Mouse (Mus musculus) cerebellum, adult 2 months (tissue): ENCODE measurements around the gene Tmem202. TPM values are rescaled to one million over a fixed set of nuclear protein-coding genes. Genes with fewer than 3 reads are reported as not detected.

ENCODE experiments used
- DNase-seq, 2 experiments: peaks; one replicate each; pipeline ENCODE4 v3.0.0; 2021
- H3K27ac ChIP-seq: fragments of 200-500 bp; 2 replicates; pipeline ENCODE4 v1.5.1; 2012; ENCODE audit warnings: low read length, control low read depth, inconsistent platforms; ENCODE audit not compliant: insufficient read depth
- H3K27me3 ChIP-seq: fragments of 200-500 bp; 2 replicates; pipeline ENCODE4 v1.6.1; 2012; ENCODE audit warnings: inconsistent platforms, mild to moderate bottlenecking, low read length, moderate library complexity; ENCODE audit not compliant: control insufficient read depth, insufficient read depth
- H3K4me1 ChIP-seq: fragments of 200-500 bp; 2 replicates; pipeline ENCODE4 v1.6.1; 2011; ENCODE audit warnings: low read length; ENCODE audit not compliant: control insufficient read depth, insufficient read depth
- H3K4me3 ChIP-seq: fragments of 200-500 bp; replicated peaks from 2 replicates; pipeline ENCODE3; 2011; ENCODE audit warnings: mild to moderate bottlenecking, low read depth, low read length, control low read depth; ENCODE audit not compliant: insufficient read depth
- CTCF ChIP-seq: fragments of 200-500 bp; IDR thresholded peaks from 2 replicates; pipeline ENCODE4 v1.5.1; 2011; ENCODE audit warnings: low read depth, mild to moderate bottlenecking, control low read depth, low read length, moderate library complexity, borderline replicate concordance; ENCODE audit not compliant: insufficient read depth
- POLR2A ChIP-seq: fragments of 200-500 bp; IDR thresholded peaks from 2 replicates; pipeline ENCODE4 v1.6.1; 2011; ENCODE audit warnings: low read length, control low read depth, borderline replicate concordance; ENCODE audit not compliant: insufficient read depth
- WGBS: fragments of 180-500 bp; shearing (Covaris S2); methylation state at CpG from one replicate; pipeline ENCODE4 v1.1.7; 2018; 5-methylcytosine and 5-hydroxymethylcytosine counted together
- polyA plus RNA-seq: library from polyadenylated mRNA; depleted of rRNA; stranded (reverse); fragments of >200 nt; gene quantifications from 2 replicates; pipeline ENCODE4 v1.2.3, GENCODE M21; 2012

Tmem202 gene
- polyA plus RNA-seq, 1 experiment, result 2.3 TPM

GRCm38 (mm10) chr9:59547869-59548268 lies 8.2 kb upstream of the Tmem202 start:
- Histone ChIP-seq H3K4me1 (peaks cover 7% of the 10 kb centered on the region), H3K4me3 (no peak overlapping the region), H3K27ac (no peak overlapping the region), H3K27me3 (no peaks in the 10 kb centered on the region)
- TF ChIP-seq POLR2A (no peak), CTCF (no peak)
- DNase-seq, result no peak
- 87% methylated on average over 1 of the region's 1 CpGs for WGBS

- TF ChIP-seq POLR2A (no peak), CTCF (no peak)
- Histone ChIP-seq H3K4me1 (peaks cover 5% of the 10 kb centered on the region), H3K27me3 (no peaks in the 10 kb centered on the region), H3K27ac (no peak overlapping the region), H3K4me3 (no peak overlapping the region)
- DNase-seq, result no peak
- WGBS, result 90% methylated on average over 5 of the region's 5 CpGs
These were observed 5.1 kb upstream of the Tmem202 start for GRCm38 (mm10) chr9:59544739-59545138.

GRCm38 (mm10) chr9:59542766-59543324 lies 3.2 kb upstream of the Tmem202 start:
- Histone ChIP-seq H3K4me1 (peaks cover 5% of the 10 kb centered on the region), H3K4me3 (no peak overlapping the region), H3K27me3 (no peaks in the 10 kb centered on the region), H3K27ac (no peak overlapping the region)
- no peak for DNase-seq
- TF ChIP-seq CTCF, result no peak
- no peak for TF ChIP-seq POLR2A

GRCm38 (mm10) chr9:59541617-59542016 lies 2.0 kb upstream of the Tmem202 start:
- Histone ChIP-seq H3K27ac (no peak overlapping the region), H3K27me3 (no peaks in the 10 kb centered on the region), H3K4me1 (peaks cover 5% of the 10 kb centered on the region), H3K4me3 (no peak overlapping the region)
- no peak for DNase-seq
- no peak for TF ChIP-seq CTCF
- 95% methylated on average over 6 of the region's 6 CpGs for WGBS

GRCm38 (mm10) chr9:59537651-59538050 lies 2.0 kb downstream of the Tmem202 start:
- WGBS, result 88% methylated on average over 3 of the region's 3 CpGs
- no peak for DNase-seq
- no peaks in the 10 kb centered on the region for H3K27me3 ChIP-seq
- TF ChIP-seq CTCF, result no peak
- no peak overlapping the region for H3K27ac ChIP-seq
- H3K4me3 ChIP-seq, result no peak overlapping the region
- H3K4me1 ChIP-seq, result peaks cover 6% of the 10 kb centered on the region

GRCm38 (mm10) chr9:59533889-59534288 lies 5.8 kb downstream of the Tmem202 start:
- 9% methylated on average over 4 of the region's 4 CpGs for WGBS

GRCm38 (mm10) chr9:59533422-59533821 lies 6.2 kb downstream of the Tmem202 start:
- H3K27me3 ChIP-seq, result no peaks in the 10 kb centered on the region
- DNase-seq, result no peak
- TF ChIP-seq POLR2A (no peak), CTCF (no peak)
- H3K4me1 ChIP-seq, result peaks cover 3% of the 10 kb centered on the region; the same call in 1 of the 2 replicates
- H3K4me3 ChIP-seq, result no peak overlapping the region
- peak overlapping the region; percentile 72; the same call in 1 of the 2 replicates for H3K27ac ChIP-seq
- 62% methylated on average over 2 of the region's 2 CpGs for WGBS

More at GRCm38 (mm10) chr9:59533889-59534288, 5.8 kb downstream of the Tmem202 start:
- Histone ChIP-seq H3K4me3 (no peak overlapping the region), H3K4me1 (peaks cover 3% of the 10 kb centered on the region; the same call in 1 of the 2 replicates), H3K27ac (no peak overlapping the region; the same call in 1 of the 2 replicates), H3K27me3 (no peaks in the 10 kb centered on the region)
- TF ChIP-seq CTCF (no peak), POLR2A (peak; percentile 8; the same call in 1 of the 2 replicates)
- peak; percentile 78 to 92 for DNase-seq

GRCm38 (mm10) chr9:59531645-59532044 lies 8.0 kb downstream of the Tmem202 start:
- no peak for DNase-seq
- Histone ChIP-seq H3K4me1 (peaks cover 3% of the 10 kb centered on the region; the same call in 1 of the 2 replicates), H3K27ac (no peak overlapping the region), H3K27me3 (no peaks in the 10 kb centered on the region), H3K4me3 (no peak overlapping the region)
- no peak for TF ChIP-seq CTCF
- no peak for TF ChIP-seq POLR2A
- WGBS, result 71% methylated on average over 5 of the region's 5 CpGs

GRCm38 (mm10) chr9:59528274-59528673 lies 11.4 kb downstream of the Tmem202 start:
- DNase-seq, result no peak
- TF ChIP-seq CTCF (no peak), POLR2A (no peak)
- WGBS, result 95% methylated on average over 2 of the region's 2 CpGs
- Histone ChIP-seq H3K4me3 (no peak overlapping the region), H3K4me1 (no peaks in the 10 kb centered on the region), H3K27me3 (no peaks in the 10 kb centered on the region), H3K27ac (no peak overlapping the region)
